Mouse (Mus musculus) lung, adult 2 months (tissue): Measurements from ENCODE around the gene Spire2.

Experiments used
- CTCF ChIP-seq: fragments of 200-500 bp; IDR thresholded peaks from 2 replicates; pipeline ENCODE4 v1.5.1; 2011; ENCODE audit warnings: mild to moderate bottlenecking, low read length, control low read depth; ENCODE audit not compliant: insufficient read depth
- POLR2A ChIP-seq: fragments of 200-500 bp; IDR thresholded peaks from 2 replicates; pipeline ENCODE4 v1.6.1; 2011; ENCODE audit warnings: low read depth, mild to moderate bottlenecking, control low read depth, low read length, borderline replicate concordance; ENCODE audit errors: extremely low read depth

- no peak for TF ChIP-seq CTCF
- no peak for TF ChIP-seq POLR2A
These were observed 1.4 kb downstream of the Spire2 start for GRCm38 (mm10) chr8:123333864-123334263.
